Mouse (Mus musculus) heart, embryonic 11.5 days (tissue): ENCODE measurements at regions not wholly inside any gene's neighbourhood (a gene's known extent, or its start where the extent isn't known, plus 50 kb on each side); places are given as distances from the start of the nearest gene placed in this dataset.

Experiments used
- ATAC-seq: fragments of 200-750 bp; cut with Nextera tagmentation; replicated peaks from 2 replicates; pipeline ENCODE4 v1.8.0; 2017; ENCODE audit warnings: moderate library complexity; ENCODE audit not compliant: insufficient number of reproducible peaks, low FRiP score, low TSS enrichment
- H3K27ac ChIP-seq: fragments of 300-500 bp; sonication (generic); 2 replicates; pipeline ENCODE4 v1.5.1; 2014; ENCODE audit warnings: mild to moderate bottlenecking, low read depth, low read length
- H3K27me3 ChIP-seq: fragments of 300-500 bp; sonication (generic); 2 replicates; pipeline ENCODE4 v1.6.1; 2014; ENCODE audit warnings: mild to moderate bottlenecking, low read length, mixed read lengths; ENCODE audit not compliant: control insufficient read depth, insufficient read depth
- H3K36me3 ChIP-seq: fragments of 300-500 bp; sonication (generic); 2 replicates; pipeline ENCODE4 v1.6.1; 2014; ENCODE audit warnings: mild to moderate bottlenecking, low read length, moderate library complexity, mixed read lengths; ENCODE audit not compliant: control insufficient read depth, insufficient read depth
- H3K4me1 ChIP-seq: fragments of 300-500 bp; sonication (generic); 2 replicates; pipeline ENCODE4 v1.6.1; 2014; ENCODE audit warnings: low read length; ENCODE audit not compliant: control insufficient read depth, insufficient read depth
- H3K4me2 ChIP-seq: fragments of 300-500 bp; sonication (generic); 2 replicates; pipeline ENCODE4 v1.6.1; 2014; ENCODE audit warnings: mild to moderate bottlenecking, moderate library complexity
- H3K4me3 ChIP-seq: fragments of 300-500 bp; sonication (generic); 2 replicates; pipeline ENCODE4 v1.5.1; 2014; ENCODE audit warnings: low read depth, low read length
- H3K9ac ChIP-seq: fragments of 300-500 bp; sonication (generic); 2 replicates; pipeline ENCODE4 v1.6.1; 2014; ENCODE audit warnings: mild to moderate bottlenecking, low read depth, low read length, moderate library complexity
- H3K9me3 ChIP-seq: fragments of 300-500 bp; sonication (generic); replicated peaks from 2 replicates; pipeline ENCODE4 v1.6.1; 2016; ENCODE audit warnings: low read length; ENCODE audit not compliant: control insufficient read depth
- WGBS: fragments of 180-500 bp; shearing (Covaris S2); extraction: QIAGEN DNeasy Blood & Tissue Kit; methylation state at CpG from one replicate; pipeline ENCODE4 v1.1.7; 2014; ENCODE audit not compliant: insufficient replicate concordance; 5-methylcytosine and 5-hydroxymethylcytosine counted together

- H3K9ac ChIP-seq, result no peak overlapping the region
- no peak overlapping the region for H3K27ac ChIP-seq
- no peak overlapping the region for H3K4me3 ChIP-seq
- ATAC-seq, result no peak
- no peaks in the 10 kb centered on the region for H3K36me3 ChIP-seq
- no peak overlapping the region for H3K4me2 ChIP-seq
- H3K9me3 ChIP-seq, result no peaks in the 10 kb centered on the region
- H3K27me3 ChIP-seq, result no peaks in the 10 kb centered on the region
- 41% methylated on average over 12 of the region's 12 CpGs for WGBS
- H3K4me1 ChIP-seq, result peaks cover 3% of the 10 kb centered on the region
These were observed 92.0 kb downstream of the Mis18a start for GRCm38 (mm10) chr16:90635216-90635615.

- H3K9ac ChIP-seq, result no peak overlapping the region
These were observed 97.2 kb downstream of the Mis18a start for GRCm38 (mm10) chr16:90629976-90630375.

GRCm38 (mm10) chr16:90629121-90629930 is 97.9 kb downstream of the Mis18a start:
- Histone ChIP-seq H3K36me3 (no peaks in the 10 kb centered on the region), H3K27ac (peak overlapping the region; percentile 93), H3K4me1 (peaks cover 32% of the 10 kb centered on the region), H3K4me2 (peak overlapping the region; percentile 49), H3K9me3 (no peaks in the 10 kb centered on the region), H3K27me3 (no peaks in the 10 kb centered on the region), H3K9ac (peak overlapping the region; percentile 39; the same call in 1 of the 2 replicates), H3K4me3 (no peak overlapping the region)
- 24% methylated on average over 19 of the region's 19 CpGs for WGBS
- peak; percentile 60 for ATAC-seq

More at GRCm38 (mm10) chr16:90629976-90630375, 97.2 kb downstream of the Mis18a start:
- Histone ChIP-seq H3K27me3 (no peaks in the 10 kb centered on the region), H3K4me1 (peaks cover 29% of the 10 kb centered on the region), H3K36me3 (no peaks in the 10 kb centered on the region), H3K27ac (peak overlapping the region; percentile 93), H3K4me3 (no peak overlapping the region), H3K9me3 (no peaks in the 10 kb centered on the region), H3K4me2 (no peak overlapping the region)
- 31% methylated on average over 6 of the region's 6 CpGs for WGBS
- ATAC-seq, result no peak; the same call in 1 of the 2 replicates

- no peak overlapping the region for H3K4me3 ChIP-seq
- no peaks in the 10 kb centered on the region for H3K9me3 ChIP-seq
- H3K27ac ChIP-seq, result peak overlapping the region; percentile 93
- H3K9ac ChIP-seq, result peak overlapping the region; percentile 63; the same call in 1 of the 2 replicates
- no peaks in the 10 kb centered on the region for H3K36me3 ChIP-seq
- ATAC-seq, result no peak
- no peaks in the 10 kb centered on the region for H3K27me3 ChIP-seq
- H3K4me1 ChIP-seq, result peaks cover 38% of the 10 kb centered on the region
- peak overlapping the region; percentile 49 for H3K4me2 ChIP-seq
- 29% methylated on average over 13 of the region's 13 CpGs for WGBS
These were observed 98.5 kb downstream of the Mis18a start for GRCm38 (mm10) chr16:90628605-90629120.

- no peak overlapping the region for H3K9ac ChIP-seq
- H3K27ac ChIP-seq, result no peak overlapping the region
- 69% methylated on average over 9 of the region's 9 CpGs for WGBS
- H3K9me3 ChIP-seq, result no peaks in the 10 kb centered on the region
- H3K27me3 ChIP-seq, result no peaks in the 10 kb centered on the region
- H3K4me3 ChIP-seq, result no peak overlapping the region
- H3K4me2 ChIP-seq, result no peak overlapping the region
- peaks cover 39% of the 10 kb centered on the region for H3K4me1 ChIP-seq
- no peak for ATAC-seq
- H3K36me3 ChIP-seq, result no peaks in the 10 kb centered on the region
These were observed 101.1 kb downstream of the Mis18a start for GRCm38 (mm10) chr16:90626035-90626670.

GRCm38 (mm10) chr16:90625301-90626034 is 101.7 kb downstream of the Mis18a start:
- Histone ChIP-seq H3K36me3 (no peaks in the 10 kb centered on the region), H3K4me1 (peaks cover 39% of the 10 kb centered on the region), H3K27me3 (no peaks in the 10 kb centered on the region), H3K9me3 (no peaks in the 10 kb centered on the region), H3K27ac (no peak overlapping the region), H3K4me3 (no peak overlapping the region), H3K9ac (no peak overlapping the region), H3K4me2 (no peak overlapping the region)
- 70% methylated on average over 16 of the region's 16 CpGs for WGBS
- ATAC-seq, result no peak

- no peak overlapping the region for H3K9ac ChIP-seq
- WGBS, result 61% methylated on average over 17 of the region's 17 CpGs
- H3K36me3 ChIP-seq, result no peaks in the 10 kb centered on the region
- H3K27me3 ChIP-seq, result no peaks in the 10 kb centered on the region
- no peak for ATAC-seq
- H3K4me3 ChIP-seq, result no peak overlapping the region
- peaks cover 25% of the 10 kb centered on the region for H3K4me1 ChIP-seq
- H3K4me2 ChIP-seq, result no peak overlapping the region
- H3K9me3 ChIP-seq, result no peaks in the 10 kb centered on the region
- H3K27ac ChIP-seq, result peak overlapping the region; percentile 51; the same call in 1 of the 2 replicates
These were observed 103.1 kb downstream of the Mis18a start for GRCm38 (mm10) chr16:90624039-90624625.

- no peaks in the 10 kb centered on the region for H3K36me3 ChIP-seq
- ATAC-seq, result no peak
- H3K9ac ChIP-seq, result no peak overlapping the region
- H3K27me3 ChIP-seq, result no peaks in the 10 kb centered on the region
- H3K27ac ChIP-seq, result no peak overlapping the region
- H3K4me3 ChIP-seq, result no peak overlapping the region
- 82% methylated on average over 8 of the region's 8 CpGs for WGBS
- no peak overlapping the region for H3K4me2 ChIP-seq
- H3K4me1 ChIP-seq, result peaks cover 14% of the 10 kb centered on the region
- no peaks in the 10 kb centered on the region for H3K9me3 ChIP-seq
These were observed 104.5 kb downstream of the Mis18a start for GRCm38 (mm10) chr16:90622677-90623225.
